Mouse (Mus musculus) heart, adult 2 months (tissue): Measurements from ENCODE around the gene Akp3. TPM values are rescaled to one million over a fixed set of nuclear protein-coding genes. Genes with fewer than 3 reads are reported as not detected.

ENCODE experiments used
- DNase-seq, 2 experiments: peaks; one replicate each; pipeline ENCODE4 v3.0.0; 2021
- H3K27ac ChIP-seq: fragments of 200-600 bp; 2 replicates; pipeline ENCODE4 v1.8.1; 2022
- H3K27me3 ChIP-seq: fragments of 200-500 bp; 2 replicates; pipeline ENCODE4 v1.6.1; 2012; ENCODE audit warnings: mild to moderate bottlenecking, low read length, inconsistent platforms, mixed read lengths; ENCODE audit not compliant: control insufficient read depth, insufficient read depth
- H3K36me3 ChIP-seq: fragments of 200-500 bp; 2 replicates; pipeline ENCODE4 v1.6.1; 2012; ENCODE audit warnings: low read length, inconsistent platforms; ENCODE audit not compliant: control insufficient read depth, insufficient read depth
- H3K4me1 ChIP-seq: fragments of 200-500 bp; 2 replicates; pipeline ENCODE4 v1.6.1; 2011; ENCODE audit warnings: low read length; ENCODE audit not compliant: control insufficient read depth, insufficient read depth
- H3K4me3 ChIP-seq: fragments of 200-600 bp; 2 replicates; pipeline ENCODE4 v1.8.1; 2022
- H3K79me2 ChIP-seq: fragments of 200-500 bp; replicated peaks from 2 replicates; pipeline ENCODE4 v1.6.1; 2012; ENCODE audit warnings: mild to moderate bottlenecking, inconsistent platforms, low read length, moderate library complexity, mixed read lengths; ENCODE audit not compliant: control insufficient read depth, insufficient read depth
- H3K9ac ChIP-seq: fragments of 200-500 bp; 2 replicates; pipeline ENCODE4 v1.6.1; 2012; ENCODE audit warnings: low read depth, mild to moderate bottlenecking, control low read depth, inconsistent platforms, low read length, mixed read lengths
- CTCF ChIP-seq: fragments of 200-600 bp; IDR thresholded peaks from 2 replicates; pipeline ENCODE4 v1.8.1; 2022; ENCODE audit warnings: antibody characterized with exemption, mild to moderate bottlenecking, moderate library complexity
- EP300 ChIP-seq: fragments of 200-500 bp; IDR thresholded peaks from 2 replicates; pipeline ENCODE4 v1.6.1; 2011; ENCODE audit warnings: low read depth, low read length, control low read depth; ENCODE audit not compliant: insufficient read depth
- POLR2A ChIP-seq: fragments of 200-500 bp; IDR thresholded peaks from 2 replicates; pipeline ENCODE4 v1.6.1; 2011; ENCODE audit warnings: mild to moderate bottlenecking, low read depth, low read length, control low read depth; ENCODE audit not compliant: insufficient read depth
- WGBS: fragments of 180-500 bp; shearing (Covaris S2); methylation state at CpG from one replicate; pipeline ENCODE4 v1.1.7; 2018; 5-methylcytosine and 5-hydroxymethylcytosine counted together
- intact Hi-C: fragments of 180-260 bp; cut with DNase I; formaldehyde crosslinking; loops from one replicate; pipeline ENCODE4 v1.15.1; 2025
- polyA plus RNA-seq: library from polyadenylated mRNA; depleted of rRNA; stranded (reverse); fragments of >200 nt; gene quantifications from 2 replicates; pipeline ENCODE4 v1.2.3, GENCODE M21; 2012
- total RNA-seq, 2 experiments: library from RNA; stranded (reverse); gene quantifications; 2 replicates each; pipeline ENCODE4 v1.2.3; 2021

Akp3 gene
- total and polyA plus RNA-seq, 3 experiments = 0.06 TPM; not detected in 2

DNA sequence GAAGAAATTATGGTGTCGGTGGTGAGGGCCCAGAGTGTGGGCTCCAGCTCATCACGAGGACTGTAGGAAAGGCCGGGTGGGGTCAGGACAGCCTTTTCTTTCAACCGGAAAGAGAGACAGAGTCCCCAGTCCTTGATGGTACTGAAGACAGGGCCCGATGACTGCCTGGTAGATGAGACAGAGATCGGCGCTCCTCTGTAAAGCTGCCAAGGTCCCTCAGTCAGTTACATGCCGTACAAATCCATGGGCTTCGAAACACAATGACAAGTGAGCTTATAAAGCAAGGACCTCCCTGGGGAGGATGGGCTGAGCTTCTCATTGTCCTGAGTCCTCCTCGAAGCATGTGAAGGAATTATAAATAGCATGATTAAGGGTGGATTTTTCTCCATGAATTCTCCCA is 18.4 kb downstream of the Akp3 start:
- 66% methylated on average over 10 of the region's 10 CpGs for WGBS
- H3K9ac ChIP-seq = no peak overlapping the region
- no peak overlapping the region for H3K27ac ChIP-seq
- no peaks in the 10 kb centered on the region for H3K4me1 ChIP-seq
- DNase-seq = no peak
- H3K79me2 ChIP-seq = no peaks in the 10 kb centered on the region
- no peaks in the 10 kb centered on the region for H3K27me3 ChIP-seq
- intact Hi-C loops = no loop called here
- no peaks in the 10 kb centered on the region for H3K36me3 ChIP-seq
- H3K4me3 ChIP-seq = no peak overlapping the region
- TF ChIP-seq CTCF (no peak), POLR2A (no peak), EP300 (no peak)

DNA sequence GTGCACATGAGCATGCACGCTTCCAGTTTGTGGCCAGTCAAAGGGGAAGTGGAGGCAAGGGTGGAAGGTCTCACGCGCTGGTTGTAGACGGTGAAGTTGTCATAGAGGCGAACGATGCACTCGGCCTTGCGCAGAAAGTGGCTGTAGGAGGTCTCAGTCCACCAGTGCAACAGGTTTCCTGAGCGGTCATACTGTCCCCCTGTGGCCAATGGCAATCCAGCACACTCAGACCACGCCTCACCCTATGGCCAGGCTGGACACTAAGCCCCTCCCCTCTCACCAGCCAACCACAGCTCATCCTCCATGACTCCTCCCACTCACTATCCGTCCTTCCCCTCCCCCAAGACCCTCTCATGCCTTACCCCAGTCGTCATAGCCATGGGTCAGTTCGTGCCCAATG is 24.6 kb downstream of the Akp3 start:
- TF ChIP-seq POLR2A (no peak), CTCF (no peak), EP300 (no peak)
- H3K4me3 ChIP-seq = no peak overlapping the region
- H3K9ac ChIP-seq = no peak overlapping the region
- H3K79me2 ChIP-seq = no peaks in the 10 kb centered on the region
- DNase-seq = no peak
- peaks cover 7% of the 10 kb centered on the region for H3K27me3 ChIP-seq
- H3K27ac ChIP-seq = no peak overlapping the region
- H3K4me1 ChIP-seq = no peaks in the 10 kb centered on the region
- no peaks in the 10 kb centered on the region for H3K36me3 ChIP-seq
- intact Hi-C loops = no loop called here
- 39% methylated on average over 13 of the region's 13 CpGs for WGBS

DNA sequence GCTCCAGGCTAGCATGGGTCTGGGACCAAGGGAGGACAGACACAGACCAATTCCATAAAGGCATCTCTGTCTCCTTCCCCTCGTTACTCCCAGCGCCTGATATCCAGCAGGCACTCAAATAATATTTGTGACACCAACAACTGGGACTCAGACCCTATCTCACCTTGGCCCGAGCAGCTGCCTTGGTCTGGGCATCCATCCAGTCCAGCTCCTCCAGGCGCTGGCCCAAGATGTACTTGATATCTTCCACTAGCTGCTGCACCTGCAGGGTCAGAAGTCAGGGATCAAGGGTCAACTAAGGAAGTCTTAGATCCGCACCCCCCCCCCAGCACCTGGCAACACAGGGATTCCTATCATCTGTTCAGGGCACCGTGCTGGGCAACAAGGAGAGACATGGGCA is 26.5 kb downstream of the Akp3 start:
- 60% methylated on average over 6 of the region's 6 CpGs for WGBS
- Histone ChIP-seq H3K4me3 (no peak overlapping the region), H3K9ac (no peak overlapping the region), H3K4me1 (no peaks in the 10 kb centered on the region), H3K27me3 (peaks cover 22% of the 10 kb centered on the region), H3K27ac (no peak overlapping the region), H3K36me3 (no peaks in the 10 kb centered on the region), H3K79me2 (no peaks in the 10 kb centered on the region)
- DNase-seq = no peak
- intact Hi-C loops = no loop called here
- TF ChIP-seq EP300 (no peak), CTCF (no peak), POLR2A (no peak)

DNA sequence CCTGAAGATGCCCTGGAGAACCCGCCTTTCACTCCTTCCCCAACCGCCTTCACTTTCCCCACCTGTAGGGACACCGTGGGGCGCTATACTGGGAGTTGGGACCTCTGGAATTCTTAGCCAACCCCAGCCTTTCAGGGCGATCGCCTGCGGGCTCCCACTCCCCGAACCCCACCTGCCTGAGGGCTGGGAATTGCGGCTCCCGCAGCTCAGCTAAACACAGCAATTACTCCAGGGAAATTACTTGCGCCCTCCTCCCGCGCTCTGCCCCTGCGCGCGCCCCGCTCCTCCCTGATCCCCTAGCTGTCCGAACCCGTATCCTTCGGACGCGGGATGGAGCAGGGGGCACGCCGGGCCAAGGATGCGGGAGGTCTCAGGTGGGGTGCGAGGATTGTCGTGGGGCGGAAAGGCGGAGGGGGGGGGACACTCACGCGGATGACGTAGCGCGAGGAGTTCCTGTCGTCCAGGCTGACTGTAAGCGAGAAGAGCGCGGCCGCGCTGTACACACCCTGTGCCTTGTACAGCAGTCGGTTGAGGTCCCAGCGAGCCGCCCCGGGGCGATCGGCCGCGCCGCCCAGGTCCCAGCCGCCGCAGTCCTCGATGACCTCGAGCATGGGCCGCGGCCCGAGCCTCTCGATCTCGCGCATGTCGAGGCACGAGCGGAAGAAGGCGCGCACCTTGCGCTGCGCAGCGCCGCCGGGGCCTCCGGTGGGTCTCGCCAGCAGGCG is 29.2 kb downstream of the Akp3 start:
- intact Hi-C loops = no loop called here
- no peak overlapping the region for H3K9ac ChIP-seq

DNA sequence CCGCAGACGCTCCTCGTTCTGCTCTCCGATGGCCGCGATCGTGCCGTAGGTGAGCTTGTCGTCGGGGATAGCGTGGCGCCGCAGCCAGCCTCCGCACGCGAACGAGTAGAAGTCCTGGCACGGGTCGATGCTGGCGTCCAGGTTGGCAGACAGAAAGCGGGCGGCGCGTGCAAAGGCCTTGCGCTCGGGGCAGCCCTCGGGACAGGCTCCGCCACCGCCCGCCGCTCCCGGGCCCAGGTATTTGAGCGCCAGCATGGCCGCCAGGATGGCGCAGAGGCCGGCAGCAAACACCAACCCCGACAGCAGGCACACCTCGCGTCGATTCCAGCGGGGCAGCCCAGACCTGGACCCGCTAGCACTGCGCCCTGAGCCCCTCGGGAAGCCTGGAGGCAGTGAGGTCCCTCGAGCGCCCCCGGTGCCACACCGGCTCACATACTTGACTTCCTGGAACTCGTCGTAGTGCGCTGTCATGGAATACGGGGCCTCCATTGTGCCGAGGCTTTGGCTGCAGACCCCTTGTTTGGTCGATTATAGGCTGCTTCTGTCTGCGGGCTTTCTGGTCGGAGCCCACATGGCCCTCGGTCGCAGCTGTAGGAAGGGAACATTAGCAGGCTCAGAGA is 29.8 kb downstream of the Akp3 start:
- WGBS = 3% methylated on average over 58 of the region's 58 CpGs
- Histone ChIP-seq H3K27ac (no peak overlapping the region), H3K9ac (no peak overlapping the region), H3K4me3 (no peak overlapping the region), H3K4me1 (no peaks in the 10 kb centered on the region), H3K36me3 (no peaks in the 10 kb centered on the region), H3K79me2 (no peaks in the 10 kb centered on the region), H3K27me3 (peaks cover 25% of the 10 kb centered on the region)
- intact Hi-C loops = no loop called here
- DNase-seq = no peak
- TF ChIP-seq CTCF (no peak), EP300 (no peak), POLR2A (no peak)

More for the DNA sequence above, 29.2 kb downstream of the Akp3 start:
- WGBS = 2% methylated on average over 72 of the region's 72 CpGs
- no peak overlapping the region for H3K4me3 ChIP-seq
- no peaks in the 10 kb centered on the region for H3K4me1 ChIP-seq
- no peak for TF ChIP-seq EP300
- TF ChIP-seq CTCF = no peak
- no peak for TF ChIP-seq POLR2A
- H3K27ac ChIP-seq = no peak overlapping the region
- peaks cover 25% of the 10 kb centered on the region for H3K27me3 ChIP-seq
- H3K36me3 ChIP-seq = no peaks in the 10 kb centered on the region
- no peak for DNase-seq
- no peaks in the 10 kb centered on the region for H3K79me2 ChIP-seq

DNA sequence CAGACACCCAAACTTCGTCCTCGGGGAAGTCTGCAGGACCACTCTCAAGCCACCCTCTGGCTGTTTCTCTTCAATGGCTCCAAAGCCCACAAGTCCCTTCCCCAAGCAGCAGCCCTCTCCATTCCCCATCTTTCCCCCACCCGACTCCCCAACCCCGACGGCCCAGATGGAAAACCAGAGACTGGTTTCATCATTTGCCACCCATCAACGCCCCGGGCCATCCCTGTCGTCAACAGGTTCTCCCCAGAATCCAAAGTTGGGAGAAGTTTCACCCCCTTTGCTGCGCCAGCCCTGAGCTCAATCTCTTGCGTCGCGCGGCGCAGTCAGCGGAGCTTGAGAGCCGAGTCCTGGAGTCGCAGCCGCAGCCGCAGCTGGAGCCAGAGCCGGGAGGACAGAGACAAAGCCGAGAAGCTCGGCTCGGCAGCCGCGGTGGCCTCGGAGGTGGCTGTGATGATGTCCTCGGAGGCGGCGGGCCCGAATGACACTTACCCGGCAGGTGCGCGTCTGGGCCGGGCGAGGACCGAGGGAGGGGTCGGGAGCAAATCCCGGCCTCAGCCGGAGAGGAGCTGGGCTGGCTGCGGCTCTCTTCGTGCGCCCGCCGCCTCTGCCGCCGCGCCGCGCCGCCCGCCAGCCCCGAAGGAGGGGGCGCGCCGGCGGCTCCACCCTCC is 30.9 kb downstream of the Akp3 start:
- H3K27me3 ChIP-seq = peaks cover 25% of the 10 kb centered on the region
- H3K79me2 ChIP-seq = no peaks in the 10 kb centered on the region
- H3K4me3 ChIP-seq = no peak overlapping the region
- H3K4me1 ChIP-seq = no peaks in the 10 kb centered on the region
- intact Hi-C loops = no loop called here
- no peak for TF ChIP-seq EP300
- TF ChIP-seq CTCF = no peak
- TF ChIP-seq POLR2A = no peak
- 2% methylated on average over 52 of the region's 56 CpGs for WGBS
- H3K36me3 ChIP-seq = no peaks in the 10 kb centered on the region
- no peak for DNase-seq
- H3K27ac ChIP-seq = no peak overlapping the region
- H3K9ac ChIP-seq = no peak overlapping the region
